ENCODE assay signal across 19 mouse cellular contexts in the genomic region with DNA sequence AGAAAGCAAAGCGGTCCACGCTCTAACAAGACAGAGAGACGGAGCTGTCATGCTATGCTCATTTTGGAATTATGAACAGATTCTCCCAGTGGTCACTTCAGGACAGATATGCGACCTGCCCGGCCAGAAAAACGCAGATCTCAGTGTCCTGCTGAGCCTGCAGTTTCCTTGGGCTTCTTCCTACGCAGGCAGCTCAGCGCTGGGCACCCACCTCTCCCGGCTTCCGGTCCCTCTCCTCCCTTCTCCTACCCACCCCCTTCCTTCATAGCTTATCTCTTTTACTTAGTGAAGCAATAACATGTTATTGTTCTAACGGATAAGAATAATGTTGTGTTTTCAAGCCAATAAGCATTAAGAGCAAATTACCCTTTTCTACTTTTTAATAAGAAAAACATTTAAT. TPM values are rescaled to one million over a fixed set of nuclear protein-coding genes. Genes with fewer than 3 reads are reported as not detected.
"Had no signal": no experiment of that assay in that cellular context is flagged by ENCODE, and none has a peak within 500 bp of the region (broad histone marks: within the 10 kb centered on the region; RNA-seq: fewer than 3 reads in every experiment).

No protein-coding gene starts in this region.

- H3K4me3 ChIP-seq: midbrain, embryonic 10.5 days; midbrain, embryonic 12.5 days; myocyte; neural tube, embryonic 13.5 days; neural tube, embryonic 15.5 days had no signal

- DNase-seq: lung, embryonic 14.5 days; lung, postnatal 10 days; lung, postnatal 4 days; midbrain, embryonic 14.5 days; retina, postnatal 1 day; right cerebral cortex, adult 18-20 months; right cerebral cortex, postnatal 25 days; right cerebral cortex, postnatal 4 days; spleen, adult 18-20 months; thymus, adult 18-20 months; thymus, postnatal 14 days; thymus, postnatal 36 days had no signal

- H3K27ac ChIP-seq: midbrain, embryonic 10.5 days; midbrain, embryonic 12.5 days; neural tube, embryonic 13.5 days; neural tube, embryonic 15.5 days had no signal

- H3K27me3 ChIP-seq: midbrain, embryonic 12.5 days; neural tube, embryonic 13.5 days; neural tube, embryonic 15.5 days had no signal

- H3K4me1 ChIP-seq: midbrain, embryonic 10.5 days; midbrain, embryonic 12.5 days; neural tube, embryonic 13.5 days; neural tube, embryonic 15.5 days had no signal

- H3K36me3 ChIP-seq: midbrain, embryonic 10.5 days; midbrain, embryonic 12.5 days; neural tube, embryonic 13.5 days; neural tube, embryonic 15.5 days had no signal

- H3K9me3 ChIP-seq: midbrain, embryonic 10.5 days; midbrain, embryonic 12.5 days; neural tube, embryonic 13.5 days; neural tube, embryonic 15.5 days had no signal

- H3K4me2 ChIP-seq: lung, embryonic 14.5 days; midbrain, embryonic 12.5 days; neural tube, embryonic 13.5 days; neural tube, embryonic 15.5 days had no signal

- ATAC-seq: midbrain, embryonic 16.5 days had no signal

- H3K9ac ChIP-seq: lung, embryonic 14.5 days; midbrain, embryonic 12.5 days; neural tube, embryonic 13.5 days; neural tube, embryonic 15.5 days had no signal

RNA-seq across cellular contexts. Expression of a gene that starts 2.0 kb away (rescaled TPM):
- total RNA-seq: megakaryocyte, adult 5-6 weeks had no signal
- polyA plus RNA-seq: midbrain, embryonic 14.5 days; myocyte had no signal
